Mouse (Mus musculus) cerebellum, adult 9-11 months (tissue): ENCODE data around the gene Trappc10.

Source experiments
- DNase-seq: peaks from one replicate; pipeline ENCODE4 v3.0.0; 2022

Trappc10 gene

GRCm38 (mm10) chr10:78158041-78158440, 86.4 kb downstream of the Trappc10 start:
- peak; percentile 19 for DNase-seq

- no peak for DNase-seq
These were observed 87.5 kb downstream of the Trappc10 start for GRCm38 (mm10) chr10:78156926-78157325.

- no peak for DNase-seq
These were observed 95.3 kb downstream of the Trappc10 start for GRCm38 (mm10) chr10:78148834-78149766.

- DNase-seq: no peak
These were observed 96.5 kb downstream of the Trappc10 start for GRCm38 (mm10) chr10:78147908-78148441.

- no peak for DNase-seq
These were observed 100.5 kb downstream of the Trappc10 start for GRCm38 (mm10) chr10:78143727-78144505.

- DNase-seq: no peak
These were observed 103.6 kb downstream of the Trappc10 start for GRCm38 (mm10) chr10:78140843-78141242.

- DNase-seq: no peak
These were observed 104.2 kb downstream of the Trappc10 start for GRCm38 (mm10) chr10:78140251-78140600.

GRCm38 (mm10) chr10:78139572-78140250, 104.7 kb downstream of the Trappc10 start:
- DNase-seq: no peak

GRCm38 (mm10) chr10:78138812-78139523, 105.5 kb downstream of the Trappc10 start:
- DNase-seq: no peak

GRCm38 (mm10) chr10:78137191-78137590, 107.2 kb downstream of the Trappc10 start:
- no peak for DNase-seq
